Mouse (Mus musculus) embryonic fibroblast, embryonic 13.5 days (primary cell): Measurements from ENCODE around the gene Bach2.

Source experiments
- CTCF ChIP-seq: IDR thresholded peaks from 2 replicates; pipeline ENCODE4 v1.5.1; 2011; ENCODE audit warnings: mild to moderate bottlenecking, control low read depth, low read length, moderate library complexity, borderline replicate concordance; ENCODE audit not compliant: insufficient read depth
- POLR2A ChIP-seq: IDR thresholded peaks from 2 replicates; pipeline ENCODE4 v1.6.1; 2011; ENCODE audit warnings: low read depth, mild to moderate bottlenecking, control low read depth, low read length, moderate library complexity

GRCm38 (mm10) chr4:32538088-32538487, 299.5 kb downstream of the Bach2 start:
- TF ChIP-seq POLR2A (no peak), CTCF (peak; percentile 58; the same call in 1 of the 2 replicates)
